Mouse (Mus musculus) frontal cortex, adult 2 months (tissue): ENCODE data around the gene BC024978. TPM values are rescaled to one million over a fixed set of nuclear protein-coding genes. Genes with fewer than 3 reads are reported as not detected.

Experiments
- DNase-seq, 2 experiments: peaks; one replicate each; pipeline ENCODE4 v3.0.0; 2022; ENCODE audit warnings: low spot score in 1 of 2; ENCODE audit errors: extremely low spot score in 1 of 2
- polyA plus RNA-seq: library from polyadenylated mRNA; depleted of rRNA; stranded (reverse); fragments of >200 nt; gene quantifications from 2 replicates; pipeline ENCODE4 v1.2.3, GENCODE M21; 2012; rRNA removed

BC024978 gene
- polyA plus RNA-seq, 1 experiment = 17.5 TPM

GRCm38 (mm10) chr7:27257046-27257851, 61.7 kb downstream of the BC024978 start:
- peak; percentile 72 to 83 for DNase-seq

- no peak for DNase-seq
These were observed 62.2 kb downstream of the BC024978 start for GRCm38 (mm10) chr7:27257852-27258204.

DNA sequence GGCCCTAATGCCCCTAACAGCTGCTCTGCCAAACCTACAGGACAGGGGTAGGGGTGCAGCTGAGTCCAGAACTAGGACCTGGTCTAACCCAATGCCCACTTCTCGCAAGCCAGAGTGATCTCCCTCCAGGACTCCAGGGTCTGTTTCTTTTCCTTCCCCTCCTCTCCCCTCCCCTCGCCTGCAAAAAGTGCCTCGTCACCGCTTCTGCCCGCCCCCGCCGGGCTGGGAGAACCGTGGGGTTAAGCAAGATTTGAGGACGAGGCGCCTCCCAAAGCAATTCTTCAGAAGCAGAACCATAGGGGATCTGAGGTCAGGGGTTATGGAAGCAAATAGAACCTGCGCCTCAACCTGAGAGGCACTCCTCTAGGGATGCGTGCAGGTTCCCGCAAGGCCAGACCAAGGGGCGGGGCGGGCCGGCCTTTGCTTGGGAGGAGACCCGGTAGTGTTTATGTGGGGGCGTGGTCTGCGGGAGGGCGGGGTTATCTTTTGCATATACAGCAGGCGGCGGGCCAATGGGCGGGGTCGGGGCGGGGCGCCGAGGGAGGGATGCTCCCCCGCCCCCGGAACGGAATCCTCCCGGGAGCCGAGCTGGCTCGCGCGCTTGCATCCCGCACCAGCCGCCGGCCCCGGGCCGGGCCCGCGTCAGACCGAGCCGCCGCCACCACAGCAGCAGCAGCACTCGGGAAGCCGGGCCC, 62.8 kb downstream of the BC024978 start, which contains the start of gene Numbl:
Numbl (plus strand) TSS at position 229 of the 695 bp plus-strand sequence.
- peak; percentile 85 to 91 for DNase-seq

- DNase-seq = peak in 1 of 2 experiments; percentile 22
These were observed 63.7 kb downstream of the BC024978 start for GRCm38 (mm10) chr7:27259271-27259721.

DNA sequence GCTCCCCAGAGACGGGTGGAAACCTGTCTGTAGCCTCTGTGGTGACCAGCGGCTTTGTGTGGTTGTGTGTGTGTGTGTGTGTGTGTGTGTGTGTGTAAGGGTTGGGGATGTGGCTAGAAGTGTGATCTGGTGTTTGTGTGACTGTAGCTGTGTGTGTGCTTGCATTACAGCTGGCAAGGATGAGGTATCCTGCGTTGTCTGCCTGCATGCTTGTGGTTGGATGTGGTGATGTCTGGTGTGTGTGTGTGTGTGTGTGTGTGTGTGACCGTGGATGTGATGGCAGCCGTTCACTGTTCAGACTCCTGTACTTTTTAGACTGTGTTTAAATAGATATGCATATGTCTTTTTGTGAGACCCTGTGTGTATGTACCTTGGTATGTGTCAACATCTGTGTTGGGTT, 64.2 kb downstream of the BC024978 start:
- peak in 1 of 2 experiments; percentile 33 for DNase-seq

Other genes with a start within 250 kb of the BC024978 start
- gene Cyp2a12, start 166.7 kb upstream of the BC024978 start, polyA plus RNA-seq = not detected in 2 replicates
- 1.2 and 3.7 TPM in 2 replicates for gene Cyp2f2, start 75.9 kb upstream of the BC024978 start, polyA plus RNA-seq
- gene Cyp2t4, start 42.1 kb upstream of the BC024978 start, polyA plus RNA-seq = not detected in 2 replicates
- 96.1 and 102 TPM in 2 replicates for gene Egln2, start 29.0 kb upstream of the BC024978 start, polyA plus RNA-seq
- gene Rab4b, start 16.9 kb upstream of the BC024978 start, polyA plus RNA-seq = 124 and 128 TPM in 2 replicates
- 0.18 and 0.29 TPM in 2 replicates for gene Gm21983, start 14.7 kb upstream of the BC024978 start, polyA plus RNA-seq
- gene Mia, start 14.6 kb upstream of the BC024978 start, polyA plus RNA-seq = 4.4 TPM in 2 replicates
- gene Snrpa, start 490 bp downstream of the BC024978 start, polyA plus RNA-seq = 190 and 196 TPM in 2 replicates
- gene Itpkc, start 32.9 kb downstream of the BC024978 start, polyA plus RNA-seq = 5.2 and 6.7 TPM in 2 replicates
- gene Coq8b, start 37.2 kb downstream of the BC024978 start, polyA plus RNA-seq = 39.1 and 40.5 TPM in 2 replicates
- gene Numbl, start 62.7 kb downstream of the BC024978 start, polyA plus RNA-seq = 95.1 and 100 TPM in 2 replicates
- 68.8 and 69.8 TPM in 2 replicates for gene Ltbp4, start 141.9 kb downstream of the BC024978 start, polyA plus RNA-seq
- 58.4 and 62.8 TPM in 2 replicates for gene Shkbp1, start 160.2 kb downstream of the BC024978 start, polyA plus RNA-seq
- gene Gm20479, start 161.6 kb downstream of the BC024978 start, polyA plus RNA-seq = 0.25 TPM in 1 of 2 replicates, not detected in the other